Mouse (Mus musculus) heart, adult 11 months (tissue): ENCODE data around the gene Ocm.

Experiments used
- DNase-seq: peaks from one replicate; pipeline ENCODE4 v3.0.0; 2022

Ocm gene

GRCm38 (mm10) chr5:143999409-143999808 lies 27.1 kb downstream of the Ocm start:
- DNase-seq = no peak

GRCm38 (mm10) chr5:143994632-143995365 lies 31.7 kb downstream of the Ocm start:
- no peak for DNase-seq

GRCm38 (mm10) chr5:143993849-143994248 lies 32.6 kb downstream of the Ocm start:
- DNase-seq = no peak

- DNase-seq = no peak
Measured at GRCm38 (mm10) chr5:143993260-143993659, 33.2 kb downstream of the Ocm start.

GRCm38 (mm10) chr5:143992661-143993060 lies 33.8 kb downstream of the Ocm start:
- DNase-seq = no peak

GRCm38 (mm10) chr5:143990086-143990485 lies 36.4 kb downstream of the Ocm start:
- DNase-seq = no peak

- no peak for DNase-seq
Measured at GRCm38 (mm10) chr5:143989046-143989445, 37.4 kb downstream of the Ocm start.

- no peak for DNase-seq
Measured at GRCm38 (mm10) chr5:143987596-143987995, 38.9 kb downstream of the Ocm start.

- no peak for DNase-seq
Measured at GRCm38 (mm10) chr5:143985381-143985780, 41.1 kb downstream of the Ocm start.

GRCm38 (mm10) chr5:143982361-143982760 lies 44.1 kb downstream of the Ocm start:
- DNase-seq = no peak

- no peak for DNase-seq
Measured at GRCm38 (mm10) chr5:143980858-143981257, 45.6 kb downstream of the Ocm start.

- DNase-seq = peak; percentile 70
Measured at GRCm38 (mm10) chr5:143976726-143977431, 49.6 kb downstream of the Ocm start.

- no peak for DNase-seq
Measured at GRCm38 (mm10) chr5:143976232-143976631, 50.2 kb downstream of the Ocm start.

- DNase-seq = no peak
Measured at GRCm38 (mm10) chr5:143975631-143975933, 50.9 kb downstream of the Ocm start.

- peak; percentile 96 for DNase-seq
Measured at GRCm38 (mm10) chr5:143974931-143975630, 51.4 kb downstream of the Ocm start.

- DNase-seq = no peak
Measured at GRCm38 (mm10) chr5:143972628-143973027, 53.8 kb downstream of the Ocm start.
